Comparison of ENCODE assay signal across 7 mouse cellular contexts in the genomic region with DNA sequence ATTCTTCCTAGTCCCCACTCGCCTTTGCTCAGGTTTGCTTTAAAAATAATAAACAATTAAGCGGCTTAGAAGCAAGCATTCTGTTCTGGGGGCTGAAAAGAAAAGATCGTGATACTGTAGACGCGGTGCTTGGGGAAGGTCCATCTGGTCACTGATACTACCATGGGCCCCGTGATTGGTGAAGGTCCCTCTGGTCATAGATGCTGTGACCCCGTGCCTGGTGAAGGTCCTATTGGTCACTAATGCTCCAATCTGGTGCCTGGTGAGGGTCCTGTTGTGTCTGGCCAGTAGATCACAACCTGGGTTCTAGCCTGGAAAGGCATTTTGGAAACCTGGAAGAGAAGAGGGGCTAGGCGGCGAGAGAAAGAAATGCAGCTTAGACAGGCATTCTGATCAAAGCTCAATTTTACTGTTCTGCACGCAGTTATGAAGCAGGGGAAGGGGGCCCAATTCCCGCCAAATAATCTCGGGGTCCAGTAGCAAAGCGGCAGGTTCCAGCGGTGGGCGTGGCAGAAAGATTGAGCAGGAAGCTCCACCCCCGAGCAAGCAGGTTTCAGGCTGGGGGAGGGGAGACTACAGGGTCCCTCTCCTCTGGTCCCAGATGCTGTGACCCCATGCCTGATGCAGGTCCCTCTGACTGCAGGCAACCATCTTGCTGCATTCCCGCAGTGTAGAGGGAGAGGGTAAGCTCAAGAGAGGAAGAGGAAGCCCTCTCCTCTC. TPM values are rescaled to one million over a fixed set of nuclear protein-coding genes. Genes with fewer than 3 reads are reported as not detected.
DNase-seq lines count a peak whose midpoint lies in the region; ATAC-seq and TF ChIP-seq lines count a peak whose summit lies in the region.
"Not testable (repeated sequence)": the region's sequence is repeated elsewhere in the genome, so short reads cannot be mapped to it uniquely, and the experiment has no call there.

No protein-coding gene starts in this region.

- not testable (repeated sequence) for TF ChIP-seq RAD21 in CH12.LX (IDR thresholded peaks at IDR 0.05; ENCODE audit: low read depth, low read length)

- TF ChIP-seq EP300 in CH12.LX (IDR thresholded peaks at IDR 0.05; ENCODE audit: low read length): not testable (repeated sequence)

- not testable (repeated sequence) for H3K79me2 ChIP-seq in CH12.LX (replicated peaks; ENCODE audit: control insufficient read depth, extremely low read depth, insufficient read depth, poor library complexity, severe bottlenecking)

- peak overlapping the region; percentile 31 for H3K9ac ChIP-seq in CH12.LX (ENCODE audit: insufficient read depth, low read depth)
- not testable (repeated sequence) for H3K9ac ChIP-seq in liver, embryonic 15.5 days; midbrain, embryonic 14.5 days (replicated peaks; ENCODE audit: low read length)

- H3K36me3 ChIP-seq in CH12.LX (replicated peaks in 1 of 2; ENCODE audit: control insufficient read depth in 1 of 2, insufficient read depth in 1 of 2, low read length in 1 of 2): peaks cover 8 to 22% of the 10 kb centered on the region in 2 experiments
- H3K36me3 ChIP-seq in forebrain, embryonic 10.5 days (replicated peaks): peaks cover 21% of the 10 kb centered on the region
- H3K36me3 ChIP-seq in liver, embryonic 15.5 days (replicated peaks); midbrain, embryonic 14.5 days (ENCODE audit: control insufficient read depth, insufficient read depth, low read length): not testable (repeated sequence)

- H3K4me2 ChIP-seq in CH12.LX (ENCODE audit: insufficient read depth, low read depth, poor library complexity, severe bottlenecking): peak overlapping the region; percentile 52
- H3K4me2 ChIP-seq in liver, embryonic 15.5 days; midbrain, embryonic 14.5 days (ENCODE audit: low read length): not testable (repeated sequence)

- not testable (repeated sequence) for TF ChIP-seq POLR2A in CH12.LX (IDR thresholded peaks at IDR 0.05; ENCODE audit: low read depth, low read length)

- not testable (repeated sequence) for H3K9me3 ChIP-seq in CH12.LX (replicated peaks; ENCODE audit: low read length); forebrain, embryonic 10.5 days; liver, embryonic 15.5 days (replicated peaks); midbrain, embryonic 14.5 days (ENCODE audit: control insufficient read depth, low read length)

- H3K27me3 ChIP-seq in CH12.LX (replicated peaks); forebrain, embryonic 10.5 days (ENCODE audit: poor library complexity, severe bottlenecking); liver, embryonic 15.5 days; midbrain, embryonic 14.5 days (ENCODE audit: control insufficient read depth, insufficient read depth, low read length): not testable (repeated sequence)

- H3K4me1 ChIP-seq in CH12.LX (ENCODE audit: control insufficient read depth in 1 of 2, insufficient read depth in 2 of 2): peaks cover 7 to 24% of the 10 kb centered on the region in 2 experiments; a peak in 3 of 4 replicates
- peaks cover 20% of the 10 kb centered on the region for H3K4me1 ChIP-seq in forebrain, embryonic 10.5 days
- H3K4me1 ChIP-seq in liver, embryonic 15.5 days (replicated peaks): not testable (repeated sequence)
- H3K4me1 ChIP-seq in midbrain, embryonic 14.5 days (ENCODE audit: control insufficient read depth, insufficient read depth, low read length): peaks cover 14% of the 10 kb centered on the region

- TF ChIP-seq CTCF in CH12.LX (conservative IDR thresholded peaks at IDR 0.05 in 1 of 2, IDR thresholded peaks at IDR 0.05 in 1 of 2; ENCODE audit: low read depth in 2 of 2, low read length in 2 of 2): not testable (repeated sequence)

- in situ Hi-C loops in CH12.LX (cut with MboI; ENCODE audit: low pct_ligation_motif_present, low pct_unique_long_range_greater_than_20kb, low sequenced_read_pairs): loop anchor here (5.0 to 25.0 kb wide), 4 partner anchors 49 to 1269 kb away; a partner anchor contains a TSS

- dilution Hi-C loops in CH12.LX (cut with MboI; ENCODE audit: extremely low pct_ligation_motif_present, extremely low pct_unique_long_range_greater_than_20kb, low sequenced_read_pairs): not testable (repeated sequence)

- DNase-seq in CH12.LX (ENCODE audit: extremely low read depth); forebrain, embryonic 10.5 days (ENCODE audit: extremely low spot score, low spot score); midbrain, embryonic 14.5 days: not testable (repeated sequence)
- peak; percentile 53 for DNase-seq in R1 (ENCODE audit: low read depth, low spot score)
- DNase-seq in heart, adult 11 months: peak; percentile 86
- DNase-seq in induced T-regulatory cell, adult 2 months (ENCODE audit: low read depth): peak; percentile 39

- H3K27ac ChIP-seq in CH12.LX (ENCODE audit: insufficient read depth, low read depth): peak overlapping the region; percentile 3; the same call in 1 of the 2 replicates
- H3K27ac ChIP-seq in forebrain, embryonic 10.5 days: peak overlapping the region; percentile 66
- not testable (repeated sequence) for H3K27ac ChIP-seq in liver, embryonic 15.5 days (replicated peaks)
- 0 out of 2 replicates have a peak overlapping the region, but pooled peaks have one; percentile 26 for H3K27ac ChIP-seq in midbrain, embryonic 14.5 days (replicated peaks; ENCODE audit: low read depth, low read length)

- 76% methylated on average over 17 of the region's 17 CpGs for WGBS in forebrain, embryonic 10.5 days
- WGBS in liver, embryonic 15.5 days (ENCODE audit: insufficient replicate concordance): 51% methylated on average over 17 of the region's 17 CpGs
- 76% methylated on average over 17 of the region's 17 CpGs for WGBS in midbrain, embryonic 14.5 days

- ATAC-seq in liver, embryonic 15.5 days (ENCODE audit: insufficient read depth): 0 out of 2 replicates have a peak, but pooled peaks have one; percentile 15
- ATAC-seq in midbrain, embryonic 14.5 days (ENCODE audit: low FRiP score, low TSS enrichment): not testable (repeated sequence)

- peak overlapping the region in 1 of 3 experiments; percentile 21 for H3K4me3 ChIP-seq in CH12.LX (replicated peaks in 1 of 3; ENCODE audit: low read depth in 2 of 3, low read length in 2 of 3, poor library complexity in 1 of 3)
- not testable (repeated sequence) for H3K4me3 ChIP-seq in forebrain, embryonic 10.5 days; liver, embryonic 15.5 days (replicated peaks); midbrain, embryonic 14.5 days (replicated peaks; ENCODE audit: low read depth, low read length)

TF ChIP-seq in CH12.LX, 34 proteins besides CTCF, POLR2A, EP300 and RAD21:
- TF ChIP-seq NELFE (IDR thresholded peaks at IDR 0.05; ENCODE audit: low read depth, low read length) (0 out of 2 replicates have a peak, but pooled peaks have one; percentile 24), CHD1 (IDR thresholded peaks at IDR 0.05; ENCODE audit: low read depth, low read length) (0 out of 2 replicates have a peak, but pooled peaks have one; percentile 11)

RNA-seq across cellular contexts. Expression of a gene that starts 37.3 kb away (rescaled TPM):
- 43.1 and 51.8 TPM in 2 replicates for total RNA-seq in CH12.LX (2012; rRNA removed)
- total RNA-seq in CH12.LX (2014; rRNA removed): 73.7 and 88.8 TPM in 2 replicates
- 69.1 and 83.7 TPM in 2 replicates for polyA plus RNA-seq in CH12.LX (2012; ENCODE audit: insufficient read length, low read depth)
- polyA plus RNA-seq in forebrain, embryonic 10.5 days (2016; fragmentation: Nextera tagmentation; extraction: Ambion mirVana): 40.7 and 41.9 TPM in 2 replicates
- polyA plus RNA-seq in liver, embryonic 15.5 days (2015; fragmentation: Nextera tagmentation; extraction: Ambion mirVana): 6.5 and 6.9 TPM in 2 replicates
- 45.5 and 50.3 TPM in 2 replicates for polyA plus RNA-seq in midbrain, embryonic 14.5 days (2014; fragmentation: Nextera tagmentation; extraction: Ambion mirVana)
